Mouse (Mus musculus): ENCODE results near the gene Bex4. TPM values are rescaled to one million over a fixed set of nuclear protein-coding genes. Genes with fewer than 3 reads are reported as not detected.
A peak's percentile ranks its signal among the peaks of the same experiment; 100 is the strongest.

Gene Bex4
- polyA plus RNA-seq, 1 experiment = not detected

- H3K36me3 ChIP-seq (ENCODE audit: control insufficient read depth, insufficient read depth) = no peaks in the 10 kb centered on the region
- no peak overlapping the region for H3K4me3 ChIP-seq
- peak overlapping the region; percentile 46 for H3K4me2 ChIP-seq (ENCODE audit: low read depth)
- H3ac ChIP-seq (ENCODE audit: control insufficient read depth, insufficient read length) = no peak overlapping the region
- TF ChIP-seq CEBPB (IDR thresholded peaks at IDR 0.05; ENCODE audit: insufficient read depth, poor library complexity, severe bottlenecking) (no peak), TCF12 (IDR thresholded peaks at IDR 0.05; ENCODE audit: insufficient read depth, poor library complexity, severe bottlenecking) (no peak), USF1 (IDR thresholded peaks at IDR 0.05; ENCODE audit: low read depth) (no peak), E2F4 (IDR thresholded peaks at IDR 0.05; ENCODE audit: insufficient read depth) (no peak), MYOG (IDR thresholded peaks at IDR 0.05; ENCODE audit: control insufficient read depth in 1 of 3, insufficient read depth in 1 of 3, insufficient read length in 2 of 3, low read depth in 2 of 3) (no peak), REST (IDR thresholded peaks at IDR 0.05; ENCODE audit: insufficient read depth, insufficient read length) (no peak), SRF (IDR thresholded peaks at IDR 0.05; ENCODE audit: control insufficient read depth, insufficient read length, low read depth) (no peak)
- peaks cover 4% of the 10 kb centered on the region for H3K27me3 ChIP-seq (ENCODE audit: control insufficient read depth, insufficient read depth, insufficient read length)
- no peaks in the 10 kb centered on the region for H3K79me2 ChIP-seq (ENCODE audit: control insufficient read depth, insufficient read depth)
These were observed 30.9 kb upstream of the Bex4 start for GRCm38 (mm10) chrX:136107942-136108341.

GRCm38 (mm10) chrX:136115015-136115414 is 23.8 kb upstream of the Bex4 start:
- H3K4me3 ChIP-seq = no peak overlapping the region
- no peak overlapping the region for H3ac ChIP-seq (ENCODE audit: control insufficient read depth, insufficient read length)
- no peaks in the 10 kb centered on the region for H3K36me3 ChIP-seq (ENCODE audit: control insufficient read depth, insufficient read depth)
- TF ChIP-seq TCF12 (IDR thresholded peaks at IDR 0.05; ENCODE audit: insufficient read depth, poor library complexity, severe bottlenecking) (no peak), E2F4 (IDR thresholded peaks at IDR 0.05; ENCODE audit: insufficient read depth) (no peak), CEBPB (IDR thresholded peaks at IDR 0.05; ENCODE audit: insufficient read depth, poor library complexity, severe bottlenecking) (no peak), TCF3 (IDR thresholded peaks at IDR 0.05; ENCODE audit: insufficient read length, low read depth) (no peak), MYOD1 (IDR thresholded peaks at IDR 0.05; ENCODE audit: control insufficient read depth in 1 of 3, insufficient read length in 2 of 3, low read depth in 2 of 3) (no peak), SRF (IDR thresholded peaks at IDR 0.05; ENCODE audit: control insufficient read depth, insufficient read length, low read depth) (no peak)
- H3K4me2 ChIP-seq (ENCODE audit: low read depth) = no peak overlapping the region
- no peaks in the 10 kb centered on the region for H3K79me2 ChIP-seq (ENCODE audit: control insufficient read depth, insufficient read depth)
- no peaks in the 10 kb centered on the region for H3K27me3 ChIP-seq (ENCODE audit: control insufficient read depth, insufficient read depth, insufficient read length)

DNA sequence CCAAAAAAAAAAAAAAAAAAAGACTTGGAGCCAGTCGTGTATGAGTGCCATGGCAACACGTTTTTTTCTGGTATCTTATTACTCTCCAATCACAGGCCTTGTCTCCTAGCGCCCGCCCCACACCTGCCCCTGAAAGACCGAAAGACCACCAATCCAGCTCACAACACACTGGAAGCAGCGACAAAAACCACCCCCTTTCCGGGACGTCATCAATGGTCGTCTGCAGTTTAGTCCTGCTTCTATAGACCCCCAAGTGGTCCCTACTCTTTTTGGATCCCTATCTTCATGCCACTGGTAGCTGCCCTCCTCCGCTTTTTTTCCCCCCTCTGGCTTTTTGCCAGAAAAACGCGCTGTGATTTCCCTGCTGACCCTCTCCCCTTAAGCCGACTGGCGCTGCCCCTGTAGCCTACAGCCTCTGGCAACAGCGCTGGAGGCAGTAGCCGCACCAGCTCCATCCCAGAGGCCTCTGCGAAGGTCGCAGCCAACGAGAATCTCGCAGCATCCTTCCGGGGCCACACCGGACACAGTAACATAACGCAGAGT is 23.3 kb upstream of the Bex4 start:
- H3ac ChIP-seq (ENCODE audit: control insufficient read depth, insufficient read length) = no peak overlapping the region
- no peak overlapping the region for H3K4me3 ChIP-seq
- H3K79me2 ChIP-seq (ENCODE audit: control insufficient read depth, insufficient read depth) = no peaks in the 10 kb centered on the region
- no peaks in the 10 kb centered on the region for H3K36me3 ChIP-seq (ENCODE audit: control insufficient read depth, insufficient read depth)
- H3K27me3 ChIP-seq (ENCODE audit: control insufficient read depth, insufficient read depth, insufficient read length) = no peaks in the 10 kb centered on the region
- no peak for TF ChIP-seq TCF3 (IDR thresholded peaks at IDR 0.05; ENCODE audit: insufficient read length, low read depth)
- TF ChIP-seq USF1 (IDR thresholded peaks at IDR 0.05; ENCODE audit: low read depth) = no peak
- no peak for TF ChIP-seq E2F4 (IDR thresholded peaks at IDR 0.05; ENCODE audit: insufficient read depth)
- no peak for TF ChIP-seq MYOD1 (IDR thresholded peaks at IDR 0.05; ENCODE audit: control insufficient read depth in 1 of 3, insufficient read length in 2 of 3, low read depth in 2 of 3)
- no peak for TF ChIP-seq REST (IDR thresholded peaks at IDR 0.05; ENCODE audit: insufficient read depth, insufficient read length)
- TF ChIP-seq CEBPB (IDR thresholded peaks at IDR 0.05; ENCODE audit: insufficient read depth, poor library complexity, severe bottlenecking) = no peak
- no peak for TF ChIP-seq MAX (IDR thresholded peaks at IDR 0.05; ENCODE audit: low read depth)
- TF ChIP-seq SRF (IDR thresholded peaks at IDR 0.05; ENCODE audit: control insufficient read depth, insufficient read length, low read depth) = no peak
- TF ChIP-seq POLR2AphosphoS2 (IDR thresholded peaks at IDR 0.05; ENCODE audit: insufficient read length, low read depth) = no peak
- H3K4me2 ChIP-seq (ENCODE audit: low read depth) = no peak overlapping the region

GRCm38 (mm10) chrX:136127038-136127743 is 11.6 kb upstream of the Bex4 start:
- H3K79me2 ChIP-seq (ENCODE audit: control insufficient read depth, insufficient read depth) = no peaks in the 10 kb centered on the region
- no peak for TF ChIP-seq POLR2A (IDR thresholded peaks at IDR 0.05; ENCODE audit: insufficient read length, low read depth)
- no peak for TF ChIP-seq USF1 (IDR thresholded peaks at IDR 0.05; ENCODE audit: low read depth)
- H3K4me3 ChIP-seq = no peak overlapping the region
- no peaks in the 10 kb centered on the region for H3K36me3 ChIP-seq (ENCODE audit: control insufficient read depth, insufficient read depth)
- H3ac ChIP-seq (ENCODE audit: control insufficient read depth, insufficient read length) = no peak overlapping the region
- no peaks in the 10 kb centered on the region for H3K27me3 ChIP-seq (ENCODE audit: control insufficient read depth, insufficient read depth, insufficient read length)
- no peak overlapping the region for H3K4me2 ChIP-seq (ENCODE audit: low read depth)

DNA sequence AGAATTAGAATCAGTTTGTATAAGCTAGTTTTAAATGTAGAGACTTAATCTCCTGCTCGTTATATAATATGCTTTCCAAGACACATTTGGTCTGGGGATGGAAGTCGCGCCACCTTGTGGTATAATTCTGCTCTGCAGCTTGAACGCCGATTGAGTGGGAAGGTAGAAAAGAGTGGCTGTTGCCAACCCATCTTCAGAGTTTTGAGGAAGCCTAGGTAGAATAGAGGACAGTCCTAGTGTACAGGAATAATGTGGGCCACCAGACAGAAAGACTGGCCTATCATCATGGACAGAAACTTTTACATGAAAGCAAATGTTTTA is 11.1 kb upstream of the Bex4 start:
- Histone ChIP-seq H3K36me3 (ENCODE audit: control insufficient read depth, insufficient read depth) (no peaks in the 10 kb centered on the region), H3K79me2 (ENCODE audit: control insufficient read depth, insufficient read depth) (no peaks in the 10 kb centered on the region), H3ac (ENCODE audit: control insufficient read depth, insufficient read length) (no peak overlapping the region), H3K27me3 (ENCODE audit: control insufficient read depth, insufficient read depth, insufficient read length) (no peaks in the 10 kb centered on the region), H3K4me3 (no peak overlapping the region), H3K4me2 (ENCODE audit: low read depth) (no peak overlapping the region)
- TF ChIP-seq E2F4 (IDR thresholded peaks at IDR 0.05; ENCODE audit: insufficient read depth) (no peak), USF1 (IDR thresholded peaks at IDR 0.05; ENCODE audit: low read depth) (no peak), REST (IDR thresholded peaks at IDR 0.05; ENCODE audit: insufficient read depth, insufficient read length) (no peak), MAX (IDR thresholded peaks at IDR 0.05; ENCODE audit: low read depth) (no peak), SRF (IDR thresholded peaks at IDR 0.05; ENCODE audit: control insufficient read depth, insufficient read length, low read depth) (no peak), POLR2A (IDR thresholded peaks at IDR 0.05; ENCODE audit: insufficient read length, low read depth) (no peak), CEBPB (IDR thresholded peaks at IDR 0.05; ENCODE audit: insufficient read depth, poor library complexity, severe bottlenecking) (no peak), MYOG (IDR thresholded peaks at IDR 0.05; ENCODE audit: control insufficient read depth in 1 of 3, insufficient read depth in 1 of 3, insufficient read length in 2 of 3, low read depth in 2 of 3) (no peak), TCF3 (IDR thresholded peaks at IDR 0.05; ENCODE audit: insufficient read length, low read depth) (no peak), POLR2AphosphoS2 (IDR thresholded peaks at IDR 0.05; ENCODE audit: insufficient read length, low read depth) (no peak), MYOD1 (IDR thresholded peaks at IDR 0.05; ENCODE audit: control insufficient read depth in 1 of 3, insufficient read length in 2 of 3, low read depth in 2 of 3) (no peak), TCF12 (IDR thresholded peaks at IDR 0.05; ENCODE audit: insufficient read depth, poor library complexity, severe bottlenecking) (no peak)

All from myocyte (in vitro differentiated cells).